Mouse (Mus musculus) heart, adult 9 months (tissue): ENCODE results near the gene Fkbp15.

Experiments used
- DNase-seq, 2 experiments: peaks; one replicate each; pipeline ENCODE4 v3.0.0; 2022; ENCODE audit warnings: low spot score in 2 of 2

Fkbp15 gene

DNA sequence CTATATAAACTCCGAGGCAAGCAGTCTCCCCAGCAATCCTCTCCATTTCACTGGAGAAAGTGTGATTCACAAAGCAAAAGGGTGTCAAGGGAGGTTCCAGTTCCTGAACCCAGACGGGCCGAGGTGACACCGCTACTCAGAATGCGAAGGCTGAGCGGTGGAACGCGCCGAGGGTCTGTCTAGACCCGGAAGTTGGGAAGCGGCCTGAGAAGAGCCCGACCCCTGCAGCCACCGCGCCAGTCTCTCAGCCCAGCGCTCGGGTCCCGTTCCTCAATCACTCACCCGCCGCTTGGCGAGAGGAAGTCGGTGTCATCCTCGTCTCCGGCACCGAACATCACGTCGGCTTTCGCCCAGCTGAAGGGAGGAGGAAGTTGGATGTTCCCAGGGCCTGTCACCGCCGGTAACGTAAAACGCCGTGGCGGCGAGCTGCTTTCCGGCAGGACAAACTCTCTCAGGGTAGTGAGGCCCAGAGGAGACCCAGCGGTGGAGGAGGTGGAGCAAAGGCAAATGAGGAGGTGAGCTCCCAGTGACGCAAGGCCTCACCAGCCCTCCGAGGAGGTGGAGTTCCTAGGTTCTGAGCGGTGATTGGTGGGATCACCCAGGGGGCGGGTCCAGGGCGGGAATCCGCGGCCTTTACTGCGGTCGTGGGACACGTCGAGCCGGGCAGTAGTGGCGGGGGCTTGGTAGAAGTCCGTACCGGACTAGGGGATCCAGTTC is at the start of gene Fkbp15, which contains the start of gene Slc31a1:
Fkbp15 (minus strand) TSS at position 461 of the 717 bp plus-strand sequence.
Slc31a1 (plus strand) TSS at position 640 of the 717 bp plus-strand sequence.
- peak; percentile 97 to 99 for DNase-seq

DNA sequence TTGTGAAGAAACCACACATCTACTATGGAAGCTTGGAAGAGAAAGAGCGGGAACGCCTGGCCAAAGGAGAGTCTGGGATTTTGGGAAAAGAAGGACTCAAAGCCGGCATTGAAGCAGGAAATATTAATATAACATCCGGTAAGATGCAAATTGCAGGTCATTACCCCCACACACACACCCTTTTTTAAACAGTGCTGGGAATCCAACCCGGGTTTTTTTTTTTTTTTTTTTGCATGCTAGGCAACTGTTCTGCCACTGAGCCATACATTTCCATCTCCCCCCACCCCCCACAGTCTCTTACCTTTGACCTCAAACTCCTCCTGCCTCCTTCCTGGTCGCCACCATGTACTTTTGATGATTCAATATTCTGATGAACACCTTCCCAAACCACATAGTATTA is 49.3 kb upstream of the Fkbp15 start:
- no peak for DNase-seq

DNA sequence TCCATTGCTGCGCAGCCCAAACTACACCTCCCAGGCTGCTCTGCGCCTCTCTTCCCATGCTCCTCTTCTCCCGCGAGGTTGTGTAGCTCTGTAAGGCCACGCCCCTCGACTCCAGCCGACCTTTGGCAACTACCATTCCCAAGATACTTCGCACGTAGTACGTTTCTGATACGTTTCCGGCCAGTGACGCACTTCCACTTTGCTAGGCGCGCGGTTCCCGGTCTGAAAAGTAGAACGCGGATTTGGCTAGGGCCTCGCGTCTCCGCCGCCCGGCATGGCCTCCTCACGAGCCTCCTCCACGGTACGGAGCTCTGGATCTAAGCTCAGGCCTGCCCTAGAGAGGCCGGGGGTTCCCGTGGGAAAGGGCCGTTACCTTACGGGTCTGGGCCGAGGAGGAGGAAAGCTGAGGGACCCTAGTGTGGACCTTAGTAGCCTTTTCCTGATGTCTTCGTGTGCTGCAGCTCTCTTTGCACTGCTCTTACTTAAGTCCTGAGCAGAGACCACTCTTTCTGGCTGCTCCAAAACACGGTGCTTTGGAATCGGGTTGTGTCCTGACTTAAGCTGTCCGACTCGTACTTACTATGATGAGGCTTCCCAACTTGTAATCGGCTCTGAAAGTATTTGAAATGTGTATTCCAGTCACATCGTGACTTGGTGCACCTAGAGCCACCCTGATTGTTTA is 48.4 kb upstream of the Fkbp15 start, which contains the start of the genes Cdc26 and Prpf4:
Cdc26 (minus strand) TSS at position 42 of the 682 bp plus-strand sequence.
Prpf4 (plus strand) TSS at position 197 of the 682 bp plus-strand sequence.
- DNase-seq: peak; percentile 97 to 99

DNA sequence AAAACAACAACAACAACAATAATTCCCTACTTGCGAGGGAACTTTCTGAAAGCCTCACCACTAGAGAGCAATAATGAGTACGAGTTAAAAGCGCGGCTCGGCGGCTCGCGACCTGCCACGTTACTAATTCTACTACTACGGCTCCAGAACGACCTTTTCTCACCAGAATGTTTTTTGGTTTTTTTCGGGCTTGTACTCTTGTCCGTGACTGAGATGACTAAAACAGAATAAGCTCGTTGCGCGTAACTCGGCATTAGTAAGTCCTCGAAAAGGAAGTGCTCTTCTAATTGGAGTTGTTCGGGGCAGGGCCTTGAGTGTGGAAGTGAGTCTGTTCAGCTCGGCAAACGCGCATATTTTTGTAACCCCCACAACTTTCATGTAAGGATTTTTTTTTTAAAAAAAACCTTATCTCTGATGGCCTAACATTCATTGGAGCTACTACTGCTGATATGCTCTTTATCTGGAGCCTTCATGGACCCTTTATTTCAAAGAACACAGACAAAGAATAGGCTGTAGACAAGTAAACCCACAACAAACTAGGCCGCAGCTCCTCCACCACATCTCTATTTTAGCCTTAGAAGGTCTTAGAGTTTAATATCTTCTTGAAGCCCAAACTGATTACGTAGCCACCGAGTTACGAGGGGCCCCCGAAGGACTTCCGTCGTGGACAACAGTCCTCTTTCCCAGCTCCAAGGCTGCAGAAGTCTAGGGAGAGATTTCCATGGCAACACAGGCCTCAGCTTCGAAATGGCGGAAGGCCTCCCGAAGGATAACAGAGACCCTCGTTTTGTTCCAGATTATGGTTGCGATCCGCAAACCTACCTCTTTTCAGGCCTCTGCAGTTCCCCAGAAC is 47.6 kb upstream of the Fkbp15 start:
- DNase-seq: peak; percentile 31 to 66

DNA sequence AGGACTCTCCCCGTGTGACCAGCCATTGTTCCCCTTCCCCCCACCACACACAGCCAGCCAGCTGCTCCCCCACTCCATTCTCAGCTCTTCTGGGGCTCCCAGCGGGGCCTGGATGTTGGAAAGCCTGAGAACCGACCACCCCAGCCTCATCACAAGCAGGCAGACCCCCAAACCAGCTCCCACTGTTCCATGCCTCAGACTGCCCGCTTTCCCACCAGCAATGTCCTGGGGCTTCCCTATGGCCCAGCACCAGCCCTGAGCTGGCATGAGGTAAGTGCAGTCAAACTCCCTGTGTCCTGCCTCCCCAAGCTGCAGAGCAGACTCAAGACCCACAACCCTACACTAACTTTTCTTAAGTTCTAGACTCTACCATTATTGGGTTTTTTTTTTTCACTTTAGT is 45.8 kb upstream of the Fkbp15 start:
- DNase-seq: no peak

DNA sequence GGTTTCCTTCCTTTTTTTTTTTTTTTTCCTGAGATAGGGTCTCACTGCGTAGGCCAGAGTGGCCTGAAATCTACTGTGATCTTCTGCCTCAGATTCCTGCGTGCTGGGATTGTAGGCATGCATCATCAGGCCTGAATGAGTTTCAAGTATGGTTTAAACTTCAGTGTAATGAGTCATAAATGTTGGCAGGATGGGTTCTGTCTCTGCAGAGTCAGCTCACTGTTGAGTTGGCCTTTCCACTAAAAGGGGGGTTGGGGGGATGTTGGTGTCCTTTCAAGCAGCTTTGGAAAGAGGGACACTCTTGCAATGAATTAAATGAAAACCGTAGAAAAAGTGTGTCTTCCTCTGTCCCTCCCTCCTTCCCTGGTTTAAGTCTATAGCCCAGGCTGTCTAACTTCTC is 38.6 kb upstream of the Fkbp15 start:
- DNase-seq: peak; percentile 9 to 33

DNA sequence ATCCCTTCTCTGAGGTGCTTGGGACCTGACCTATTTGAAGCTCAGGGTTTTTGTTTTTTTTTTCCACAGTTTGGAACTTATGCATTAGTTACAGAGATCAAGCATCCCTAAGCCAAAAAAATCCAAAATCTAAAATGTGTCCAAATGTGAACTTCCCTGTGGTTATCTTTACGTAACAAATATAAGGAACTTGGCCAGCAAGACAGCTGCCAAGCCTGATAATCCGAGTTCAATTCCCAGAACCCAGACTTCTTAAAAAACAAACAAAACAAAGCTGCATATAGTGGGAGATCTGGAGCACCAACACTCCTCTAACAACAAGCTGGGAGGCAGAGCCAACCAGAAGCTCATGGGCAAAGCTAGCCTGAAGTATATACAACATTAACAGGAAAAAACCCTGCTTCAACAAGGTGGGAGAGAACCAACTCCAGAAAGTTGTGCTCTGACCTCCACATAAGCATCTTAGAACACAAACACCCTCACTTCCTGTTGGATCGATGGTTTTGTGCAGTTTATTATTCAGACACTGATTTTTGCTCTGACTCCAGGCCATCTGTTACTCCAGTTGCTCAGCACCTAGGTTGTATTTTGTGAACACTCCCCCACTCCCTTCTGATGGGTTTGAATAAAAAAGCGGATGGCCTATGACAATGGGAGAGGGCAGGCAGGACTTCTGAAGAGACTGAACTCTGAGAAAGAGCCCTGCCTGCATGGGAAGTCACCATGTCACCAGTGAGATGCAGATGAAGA is 37.4 kb upstream of the Fkbp15 start:
- DNase-seq: no peak

DNA sequence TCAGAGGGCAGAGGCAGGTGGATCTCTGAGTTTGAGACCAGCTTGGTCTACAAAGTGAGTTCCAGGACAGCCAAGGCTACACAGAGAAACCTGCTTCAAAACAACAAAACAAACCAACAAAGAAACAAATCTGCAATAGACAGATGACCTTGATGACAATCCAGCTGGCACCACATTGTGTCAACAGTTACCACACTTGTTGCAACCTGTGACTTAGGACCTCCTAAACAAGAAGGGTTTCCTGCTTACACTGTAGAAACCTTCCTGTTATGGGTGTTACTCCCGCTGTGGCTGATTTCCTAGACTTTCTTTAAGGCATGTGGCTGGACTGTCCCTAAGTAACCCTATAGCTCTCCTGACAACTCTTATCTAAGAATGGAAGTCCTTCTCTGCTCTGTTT is 35.5 kb upstream of the Fkbp15 start:
- no peak for DNase-seq

DNA sequence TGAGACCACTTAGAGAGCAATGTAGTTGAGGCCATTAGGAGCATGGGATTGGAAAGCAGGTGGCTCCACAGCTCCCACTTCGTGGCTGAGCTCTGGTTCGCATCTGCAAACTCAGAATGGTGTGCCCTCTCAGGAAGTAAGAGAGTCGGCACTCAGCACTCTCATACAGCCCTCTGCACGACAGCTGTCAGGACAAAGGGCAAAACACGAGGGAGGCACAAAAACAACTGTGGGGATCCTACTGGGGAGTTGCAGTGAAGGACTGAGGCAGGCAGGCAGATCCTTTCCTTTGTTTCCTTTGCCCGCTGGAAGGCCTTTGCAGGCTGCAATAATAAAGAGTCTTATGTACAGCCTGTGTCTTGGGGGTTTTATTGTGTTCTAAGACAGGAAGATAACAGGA is 33.1 kb upstream of the Fkbp15 start:
- no peak for DNase-seq

DNA sequence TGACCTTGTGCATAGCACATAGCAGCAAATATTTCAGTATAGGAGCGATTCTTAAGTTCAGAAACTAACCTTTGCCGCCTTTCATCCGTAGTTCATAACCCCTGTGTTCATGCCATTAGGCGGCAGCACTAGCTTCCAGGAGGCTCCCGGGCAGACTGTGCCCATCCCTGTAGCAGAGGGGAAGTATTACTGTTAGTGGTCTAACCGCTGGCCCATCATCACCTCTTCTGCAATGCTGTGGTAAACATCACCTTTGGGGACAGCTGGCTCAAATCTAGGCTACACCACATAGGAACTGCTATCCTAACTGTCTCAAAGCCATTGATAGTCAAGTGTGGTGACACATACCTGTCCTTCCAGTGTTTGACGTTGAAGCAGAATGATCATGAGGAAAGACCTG is 31.5 kb upstream of the Fkbp15 start:
- no peak for DNase-seq

DNA sequence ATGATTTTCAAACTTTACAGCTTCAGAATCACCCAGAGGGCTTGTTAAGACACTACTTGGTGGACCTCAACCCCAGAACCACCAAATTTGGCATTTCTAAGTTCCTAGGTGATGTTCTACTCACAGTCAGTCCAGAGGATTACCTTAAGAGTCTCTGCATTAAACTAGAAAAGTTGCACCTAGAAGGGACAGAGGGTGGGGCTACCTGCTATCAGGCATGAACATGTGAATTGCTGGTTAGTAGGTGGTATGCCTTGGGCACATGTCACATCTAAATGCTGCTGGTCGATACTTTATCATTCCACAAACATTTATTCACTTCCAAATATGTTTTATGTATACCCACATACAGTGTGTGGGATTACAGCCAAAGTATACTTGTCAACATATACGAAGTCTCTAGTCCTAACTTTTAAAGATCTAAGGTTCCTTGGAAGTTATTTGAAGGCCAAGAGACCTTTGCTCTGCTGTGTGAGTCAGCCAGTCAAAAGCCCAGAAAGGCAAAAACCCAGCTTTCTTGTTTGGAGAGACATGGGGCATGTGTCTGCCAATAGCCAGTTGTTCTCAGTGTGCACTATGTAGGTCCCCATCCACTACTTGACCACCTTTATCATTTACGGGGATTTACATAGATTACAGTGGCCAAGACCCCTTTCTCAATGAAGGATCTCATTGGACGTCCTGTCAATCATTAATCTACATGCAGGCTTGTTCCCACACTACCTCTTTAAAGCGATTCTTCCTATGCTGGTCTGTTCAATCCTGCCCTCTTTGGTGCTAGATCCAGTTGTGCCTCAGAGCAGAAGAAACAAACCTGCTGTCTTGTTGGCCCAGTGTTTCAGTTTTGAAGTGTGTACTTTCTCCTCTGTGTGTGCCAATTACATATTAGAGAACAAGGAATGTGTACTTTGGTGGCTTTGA is 29.5 kb upstream of the Fkbp15 start:
- DNase-seq: no peak

DNA sequence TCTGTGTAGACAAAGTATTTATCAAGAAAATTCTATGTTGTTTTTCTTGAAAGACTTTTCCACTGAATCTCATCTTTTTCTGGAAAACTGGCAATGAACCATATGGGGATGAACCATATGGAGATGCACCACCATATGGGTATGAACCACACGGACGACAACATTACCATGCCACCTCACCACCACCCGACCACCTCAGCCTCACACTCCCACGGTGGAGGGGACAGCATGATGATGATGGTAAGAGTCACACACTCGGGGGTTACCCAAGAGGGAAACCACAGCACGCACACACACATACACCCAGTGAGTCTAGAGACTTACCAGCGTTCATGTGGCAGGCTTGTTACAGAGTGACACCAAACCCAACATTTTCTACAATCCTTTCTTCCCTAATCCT is 25.1 kb upstream of the Fkbp15 start:
- no peak for DNase-seq

DNA sequence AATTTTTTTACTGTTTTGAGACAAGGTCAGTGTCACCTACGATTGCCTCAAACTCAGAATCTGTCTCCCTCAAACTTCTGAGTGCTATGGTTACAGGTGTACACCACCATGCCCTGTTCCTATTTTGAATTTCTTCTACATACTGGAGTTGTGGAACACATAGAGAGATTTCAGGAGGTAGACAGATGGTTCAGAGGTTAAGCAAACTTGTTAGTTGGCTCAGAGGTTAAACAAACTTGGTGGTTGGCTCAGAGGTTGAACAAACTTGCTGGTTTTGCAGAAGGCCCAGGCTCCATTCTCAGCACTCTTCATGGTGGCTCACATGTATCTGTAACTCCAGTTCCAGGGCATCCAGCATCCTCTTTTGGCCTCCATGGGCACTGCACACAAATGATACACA is 23.8 kb upstream of the Fkbp15 start:
- DNase-seq: no peak

DNA sequence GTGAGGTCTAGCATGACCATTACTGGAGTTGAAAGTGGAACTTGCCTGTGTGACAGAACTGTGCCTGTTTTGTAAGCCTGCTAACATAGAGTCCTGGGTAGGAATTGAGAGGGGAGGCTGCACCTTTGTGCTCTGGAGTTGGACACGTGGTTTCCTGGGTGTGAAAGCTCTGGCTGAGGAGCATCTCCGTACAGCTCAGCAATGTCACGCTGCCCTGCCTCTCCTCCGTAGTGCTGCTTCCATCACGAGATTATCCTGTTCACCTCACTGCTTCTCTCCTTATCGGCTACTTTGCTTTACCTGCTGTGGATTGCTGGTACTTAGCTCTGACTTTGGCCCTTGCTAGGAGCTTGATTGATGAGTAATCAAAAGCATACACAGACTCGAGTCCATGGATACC is 23.4 kb upstream of the Fkbp15 start:
- no peak for DNase-seq

DNA sequence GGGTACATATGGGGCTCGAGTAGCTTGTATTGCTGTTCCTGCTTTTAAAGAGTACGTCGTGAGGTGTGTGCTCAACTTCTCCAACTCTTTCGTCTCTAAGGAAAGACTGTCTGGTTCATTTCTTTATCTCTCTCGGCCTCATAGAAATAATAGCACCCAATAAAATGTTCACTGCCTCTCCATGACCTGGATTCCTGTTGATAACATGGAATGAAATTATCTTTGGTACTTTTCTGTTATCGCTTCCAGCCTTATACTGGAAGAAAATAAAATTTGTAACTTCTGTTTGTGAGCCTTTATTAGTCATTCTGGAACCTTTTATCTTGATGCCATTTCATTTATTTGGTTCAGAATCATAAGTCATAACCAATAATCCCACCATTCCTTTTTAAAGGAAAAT is 22.9 kb upstream of the Fkbp15 start:
- DNase-seq: no peak

DNA sequence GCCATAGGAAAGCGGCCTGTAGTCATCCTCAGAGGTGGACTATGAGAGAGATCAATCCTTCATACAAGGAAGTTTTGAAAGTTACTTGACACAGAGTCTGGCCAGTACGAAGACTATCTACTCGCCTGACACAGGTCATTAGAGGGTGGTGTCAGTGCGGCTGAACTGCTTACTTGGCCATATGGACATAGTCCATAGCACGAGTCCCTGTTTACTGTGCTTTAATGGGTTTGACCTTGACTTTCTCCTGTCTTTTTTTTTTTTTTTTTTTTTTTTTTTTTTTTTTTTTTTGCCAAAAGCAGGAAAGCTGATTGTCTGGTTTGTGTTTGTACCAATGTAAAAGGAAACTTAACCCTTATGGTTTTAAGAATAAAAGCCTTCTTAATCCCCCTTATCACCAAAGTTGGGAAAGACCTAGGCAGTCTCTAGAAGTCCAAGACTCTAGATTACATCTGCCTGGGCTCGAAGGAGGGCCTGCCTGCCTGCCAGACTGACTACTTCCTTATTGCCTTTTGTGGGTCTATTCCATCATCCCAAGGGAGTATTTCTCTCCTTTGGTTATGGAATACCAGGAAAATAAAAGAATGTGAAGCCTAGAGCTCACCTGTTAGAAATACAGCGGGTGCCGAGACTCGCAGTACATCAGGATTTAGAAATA is 19.5 kb upstream of the Fkbp15 start:
- no peak for DNase-seq

DNA sequence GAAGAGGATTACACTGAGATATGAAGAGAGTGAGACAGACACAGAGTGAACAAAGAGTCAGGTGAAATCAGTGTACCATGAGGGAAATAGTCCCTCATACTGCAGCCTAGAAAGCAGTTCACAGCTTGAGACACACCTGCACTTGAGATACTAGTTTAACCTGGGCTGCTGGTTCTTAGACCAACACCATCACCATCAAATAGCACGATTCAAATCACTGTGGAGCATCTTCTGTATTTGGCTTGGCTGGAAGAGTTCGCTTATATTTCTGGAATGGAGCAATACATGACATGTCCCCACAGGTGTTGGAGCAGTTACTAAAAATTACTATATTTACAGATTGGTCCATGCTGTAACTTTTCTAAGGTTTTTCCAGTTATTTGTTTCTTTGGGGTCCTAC is 15.8 kb upstream of the Fkbp15 start:
- no peak for DNase-seq

DNA sequence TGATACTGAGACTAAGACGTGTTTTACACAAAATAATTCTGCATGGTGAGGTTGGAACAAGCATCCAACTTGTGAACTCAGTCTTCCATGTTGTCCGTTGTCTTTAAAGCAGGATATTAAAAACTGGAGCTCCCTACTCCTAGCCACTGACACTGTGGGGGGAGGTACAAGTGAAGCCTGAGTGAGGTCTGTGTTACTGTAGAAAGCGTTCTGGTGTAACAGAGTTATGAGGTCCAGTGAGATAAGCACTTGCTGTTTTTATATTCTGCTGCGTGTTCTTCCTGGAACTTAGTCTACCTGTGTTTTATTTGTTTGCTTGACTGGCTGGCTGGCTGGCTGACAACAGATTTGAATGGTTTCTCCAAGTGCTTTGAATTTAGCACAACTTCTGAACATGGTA is 14.0 kb upstream of the Fkbp15 start:
- no peak for DNase-seq

DNA sequence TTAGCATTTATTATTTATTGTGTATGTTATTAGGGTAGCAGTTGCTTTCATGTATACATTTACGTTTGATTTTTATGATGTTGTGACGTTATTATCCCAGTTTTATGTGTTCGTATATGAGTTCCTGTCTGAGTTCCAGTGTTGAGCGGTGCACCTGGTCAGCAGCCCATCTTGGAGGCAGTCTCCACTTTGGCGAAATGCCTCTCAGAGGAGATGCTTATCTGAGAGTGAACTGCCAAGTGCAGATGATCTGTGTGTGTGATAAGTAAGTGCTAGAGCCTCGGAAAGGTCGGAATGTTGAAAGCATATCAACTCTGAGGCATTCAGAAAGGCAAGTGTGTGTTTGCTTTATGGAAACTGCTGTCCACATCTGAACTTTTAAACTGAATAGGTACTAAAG is 13.3 kb upstream of the Fkbp15 start:
- DNase-seq: no peak
